8 mouse cellular contexts compared by ENCODE assay signal in the genomic region with DNA sequence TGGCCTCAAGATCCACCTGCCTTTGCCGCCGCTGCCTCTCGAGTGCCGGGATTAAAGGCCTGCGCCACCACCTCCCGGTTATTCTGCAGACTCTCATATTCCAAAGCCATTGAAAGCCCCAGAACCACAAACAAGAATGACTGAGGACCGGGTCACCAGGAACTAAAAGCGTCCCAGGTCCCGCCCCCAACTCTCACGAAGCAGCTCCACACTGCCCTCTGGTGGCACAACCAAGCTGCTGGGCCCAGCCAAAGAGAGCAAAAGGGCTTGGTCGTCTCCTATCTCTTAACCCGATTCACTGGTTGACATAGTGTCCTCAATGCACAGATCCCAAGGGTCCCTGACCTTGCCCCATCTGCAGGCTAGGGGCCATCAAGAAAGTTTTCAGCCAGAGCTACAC. TPM values are rescaled to one million over a fixed set of nuclear protein-coding genes. Genes with fewer than 3 reads are reported as not detected.
A peak's percentile ranks its signal among the peaks of the same experiment; 100 is the strongest.
DNase-seq lines count a peak whose midpoint lies in the region; ATAC-seq and TF ChIP-seq lines count a peak whose summit lies in the region.

No protein-coding gene starts in this region.

- TF ChIP-seq EP300 in CH12.LX (IDR thresholded peaks at IDR 0.05; ENCODE audit: low read length) = no peak

- H3K9ac ChIP-seq in CH12.LX (ENCODE audit: insufficient read depth, low read depth) = peak overlapping the region; percentile 29; the same call in 1 of the 2 replicates
- no peak overlapping the region for H3K9ac ChIP-seq in forebrain, embryonic 12.5 days
- H3K9ac ChIP-seq in liver, embryonic 16.5 days (ENCODE audit: low read depth, low read length) = no peak overlapping the region
- no peak overlapping the region for H3K9ac ChIP-seq in neural tube, embryonic 11.5 days (ENCODE audit: low read length)
- H3K9ac ChIP-seq in stomach, embryonic 15.5 days = no peak overlapping the region

- no peak for TF ChIP-seq POLR2A in CH12.LX (IDR thresholded peaks at IDR 0.05; ENCODE audit: low read depth, low read length)

- no peaks in the 10 kb centered on the region for H3K36me3 ChIP-seq in CH12.LX (replicated peaks in 1 of 2; ENCODE audit: control insufficient read depth in 1 of 2, insufficient read depth in 1 of 2, low read length in 1 of 2)
- H3K36me3 ChIP-seq in forebrain, embryonic 12.5 days (replicated peaks) = no peaks in the 10 kb centered on the region
- no peaks in the 10 kb centered on the region for H3K36me3 ChIP-seq in liver, embryonic 16.5 days (ENCODE audit: control insufficient read depth, insufficient read depth)
- H3K36me3 ChIP-seq in neural tube, embryonic 11.5 days (ENCODE audit: control insufficient read depth, insufficient read depth, low read length) = no peaks in the 10 kb centered on the region
- no peaks in the 10 kb centered on the region for H3K36me3 ChIP-seq in stomach, embryonic 15.5 days

- dilution Hi-C loops in CH12.LX (cut with MboI; ENCODE audit: extremely low pct_ligation_motif_present, extremely low pct_unique_long_range_greater_than_20kb, low sequenced_read_pairs) = no loop called here

- H3K4me2 ChIP-seq in CH12.LX (ENCODE audit: insufficient read depth, low read depth, poor library complexity, severe bottlenecking) = peak overlapping the region; percentile 97
- H3K4me2 ChIP-seq in forebrain, embryonic 12.5 days = peak overlapping the region; percentile 57
- peak overlapping the region; percentile 70 for H3K4me2 ChIP-seq in liver, embryonic 16.5 days (ENCODE audit: low read depth, low read length)
- peak overlapping the region; percentile 44 for H3K4me2 ChIP-seq in neural tube, embryonic 11.5 days (ENCODE audit: low read depth)
- H3K4me2 ChIP-seq in stomach, embryonic 15.5 days = peak overlapping the region; percentile 56

- peak overlapping the region; percentile 32 to 51 (median 50) for H3K4me3 ChIP-seq in CH12.LX (replicated peaks in 1 of 3; ENCODE audit: low read depth in 2 of 3, low read length in 2 of 3, poor library complexity in 1 of 3)
- H3K4me3 ChIP-seq in forebrain, embryonic 12.5 days (replicated peaks) = peak overlapping the region; percentile 29
- H3K4me3 ChIP-seq in liver, embryonic 16.5 days (ENCODE audit: low read depth, low read length) = peak overlapping the region; percentile 35
- H3K4me3 ChIP-seq in neural tube, embryonic 11.5 days (ENCODE audit: low read depth, low read length) = peak overlapping the region; percentile 23
- peak overlapping the region; percentile 36 for H3K4me3 ChIP-seq in stomach, embryonic 15.5 days (replicated peaks)

- peak; percentile 78 for TF ChIP-seq RAD21 in CH12.LX (IDR thresholded peaks at IDR 0.05; ENCODE audit: low read depth, low read length)

- intact Hi-C loops in heart, postnatal 14 days (cut with DNase I) = loop anchor here (2.0 kb wide), 2 partner anchors 44 to 70 kb away; no protein-coding TSS in a partner anchor

- WGBS in forebrain, embryonic 12.5 days = under 1% methylated on average over 12 of the region's 12 CpGs
- 0% methylated on average over 12 of the region's 12 CpGs for WGBS in liver, embryonic 16.5 days (ENCODE audit: insufficient replicate concordance)
- 1% methylated on average over 12 of the region's 12 CpGs for WGBS in neural tube, embryonic 11.5 days
- WGBS in stomach, embryonic 15.5 days = under 1% methylated on average over 12 of the region's 12 CpGs

- H3K79me2 ChIP-seq in CH12.LX (replicated peaks; ENCODE audit: control insufficient read depth, extremely low read depth, insufficient read depth, poor library complexity, severe bottlenecking) = no peaks in the 10 kb centered on the region

- no peaks in the 10 kb centered on the region for H3K9me3 ChIP-seq in CH12.LX (replicated peaks; ENCODE audit: low read length)
- H3K9me3 ChIP-seq in forebrain, embryonic 12.5 days = no peaks in the 10 kb centered on the region
- H3K9me3 ChIP-seq in liver, embryonic 16.5 days (replicated peaks; ENCODE audit: control insufficient read depth, low read length) = no peaks in the 10 kb centered on the region
- no peaks in the 10 kb centered on the region for H3K9me3 ChIP-seq in neural tube, embryonic 11.5 days (ENCODE audit: control insufficient read depth, low read length)
- no peaks in the 10 kb centered on the region for H3K9me3 ChIP-seq in stomach, embryonic 15.5 days

- in situ Hi-C loops in CH12.LX (cut with MboI; ENCODE audit: low pct_ligation_motif_present, low pct_unique_long_range_greater_than_20kb, low sequenced_read_pairs) = no loop called here

- no peak overlapping the region for H3K27ac ChIP-seq in CH12.LX (ENCODE audit: insufficient read depth, low read depth)
- no peak overlapping the region for H3K27ac ChIP-seq in forebrain, embryonic 12.5 days
- no peak overlapping the region for H3K27ac ChIP-seq in liver, embryonic 16.5 days (ENCODE audit: low read length)
- H3K27ac ChIP-seq in neural tube, embryonic 11.5 days (ENCODE audit: low read depth, low read length) = no peak overlapping the region
- peak overlapping the region; percentile 36; the same call in 1 of the 2 replicates for H3K27ac ChIP-seq in stomach, embryonic 15.5 days

- H3K4me1 ChIP-seq in CH12.LX (ENCODE audit: control insufficient read depth in 1 of 2, insufficient read depth in 2 of 2) = peaks cover 0 to 11% of the 10 kb centered on the region in 2 experiments; a peak in 2 of 4 replicates
- peaks cover 34% of the 10 kb centered on the region for H3K4me1 ChIP-seq in forebrain, embryonic 12.5 days
- H3K4me1 ChIP-seq in liver, embryonic 16.5 days (ENCODE audit: control insufficient read depth, low read depth, low read length) = peaks cover 18% of the 10 kb centered on the region
- H3K4me1 ChIP-seq in neural tube, embryonic 11.5 days (ENCODE audit: control insufficient read depth, insufficient read depth, low read length) = peaks cover 6% of the 10 kb centered on the region; the same call in 1 of the 2 replicates
- H3K4me1 ChIP-seq in stomach, embryonic 15.5 days = peaks cover 29% of the 10 kb centered on the region

- no peak for ATAC-seq in forebrain, embryonic 12.5 days (ENCODE audit: low FRiP score)
- peak; percentile 42; the same call in 1 of the 2 replicates for ATAC-seq in liver, embryonic 16.5 days (ENCODE audit: low read depth)
- no peak for ATAC-seq in neural tube, embryonic 11.5 days (ENCODE audit: insufficient read depth, low FRiP score, low TSS enrichment)
- ATAC-seq in stomach, embryonic 15.5 days (ENCODE audit: insufficient read depth, low FRiP score, low read depth) = peak; percentile 38; the same call in 1 of the 2 replicates

- H3K27me3 ChIP-seq in CH12.LX (replicated peaks) = peaks cover 80% of the 10 kb centered on the region
- H3K27me3 ChIP-seq in forebrain, embryonic 12.5 days = peaks cover 63% of the 10 kb centered on the region
- peaks cover 58% of the 10 kb centered on the region for H3K27me3 ChIP-seq in liver, embryonic 16.5 days (ENCODE audit: control insufficient read depth, insufficient read depth, low read depth, low read length)
- H3K27me3 ChIP-seq in neural tube, embryonic 11.5 days (ENCODE audit: control insufficient read depth, insufficient read depth, low read length) = peaks cover 50% of the 10 kb centered on the region
- H3K27me3 ChIP-seq in stomach, embryonic 15.5 days (replicated peaks) = peaks cover 39% of the 10 kb centered on the region

- peak; percentile 90 for DNase-seq in CH12.LX (ENCODE audit: extremely low read depth)
- peak; percentile 83 for DNase-seq in c-Kit-positive CD71-positive TER-119-positive erythroid progenitor cells, embryonic 14.5 days (ENCODE audit: low spot score)
- DNase-seq in heart, postnatal 14 days = peak; percentile 94 to 96
- peak; percentile 95 to 96 for DNase-seq in kidney, postnatal 4 days
- DNase-seq in neural tube, embryonic 11.5 days (ENCODE audit: low spot score) = peak; percentile 90

- TF ChIP-seq CTCF in CH12.LX (conservative IDR thresholded peaks at IDR 0.05 in 1 of 2, IDR thresholded peaks at IDR 0.05 in 1 of 2; ENCODE audit: low read depth in 2 of 2, low read length in 2 of 2) = peak; percentile 64 to 94

RNA-seq across cellular contexts. Expression of a gene that starts 3.9 kb away (rescaled TPM):
- total RNA-seq in CH12.LX (2012; rRNA removed) (not detected in 2 replicates), CH12.LX (2014; rRNA removed) (not detected in 2 replicates)
- polyA plus RNA-seq in CH12.LX (2012; ENCODE audit: insufficient read length, low read depth) = not detected in 2 replicates
- polyA plus RNA-seq in forebrain, embryonic 12.5 days (2016; fragmentation: Nextera tagmentation; extraction: Ambion mirVana) = 0.97 and 2.2 TPM in 2 replicates
- total RNA-seq in heart, postnatal 14 days (2021) = 1 to 10 TPM; 1.6 to 3.1 TPM
- polyA plus RNA-seq in liver, embryonic 16.5 days (2015; fragmentation: Nextera tagmentation; extraction: Ambion mirVana) = not detected in 2 replicates
- 2.0 and 2.7 TPM in 2 replicates for polyA plus RNA-seq in neural tube, embryonic 11.5 days (2014; fragmentation: Nextera tagmentation; extraction: Ambion mirVana)
- polyA plus RNA-seq in stomach, embryonic 15.5 days (2015; fragmentation: Nextera tagmentation; extraction: Ambion mirVana) = 2.8 and 3.1 TPM in 2 replicates

RNA-seq across cellular contexts. Expression of a gene that starts 14.5 kb away (rescaled TPM):
- total RNA-seq in CH12.LX (2012; rRNA removed) (0.13 TPM in 1 of 2 replicates, not detected in the other), CH12.LX (2014; rRNA removed) (not detected in 2 replicates)
- polyA plus RNA-seq in CH12.LX (2012; ENCODE audit: insufficient read length, low read depth) = not detected in 2 replicates
- polyA plus RNA-seq in forebrain, embryonic 12.5 days (2016; fragmentation: Nextera tagmentation; extraction: Ambion mirVana) = 0.24 and 0.50 TPM in 2 replicates
- total RNA-seq in heart, postnatal 14 days (2021) = 1 to 10 TPM; 3.5 to 5.1 TPM
- polyA plus RNA-seq in liver, embryonic 16.5 days (2015; fragmentation: Nextera tagmentation; extraction: Ambion mirVana) = 0.09 and 0.12 TPM in 2 replicates
- 0.20 and 0.38 TPM in 2 replicates for polyA plus RNA-seq in neural tube, embryonic 11.5 days (2014; fragmentation: Nextera tagmentation; extraction: Ambion mirVana)
- polyA plus RNA-seq in stomach, embryonic 15.5 days (2015; fragmentation: Nextera tagmentation; extraction: Ambion mirVana) = 2.4 and 4.1 TPM in 2 replicates

RNA-seq across cellular contexts. Expression of a gene that starts 24.3 kb away (rescaled TPM):
- total RNA-seq in CH12.LX (2012; rRNA removed) (not detected in 2 replicates), CH12.LX (2014; rRNA removed) (not detected in 2 replicates)
- polyA plus RNA-seq in CH12.LX (2012; ENCODE audit: insufficient read length, low read depth) = not detected in 2 replicates
- polyA plus RNA-seq in forebrain, embryonic 12.5 days (2016; fragmentation: Nextera tagmentation; extraction: Ambion mirVana) = 1.4 and 1.7 TPM in 2 replicates
- total RNA-seq in heart, postnatal 14 days (2021) = not detected
- 1.4 and 2.6 TPM in 2 replicates for polyA plus RNA-seq in liver, embryonic 16.5 days (2015; fragmentation: Nextera tagmentation; extraction: Ambion mirVana)
- polyA plus RNA-seq in neural tube, embryonic 11.5 days (2014; fragmentation: Nextera tagmentation; extraction: Ambion mirVana) = 1.4 and 2.1 TPM in 2 replicates
- polyA plus RNA-seq in stomach, embryonic 15.5 days (2015; fragmentation: Nextera tagmentation; extraction: Ambion mirVana) = 31.5 and 38.6 TPM in 2 replicates

RNA-seq across cellular contexts. Expression of a gene that starts 51.4 kb away (rescaled TPM):
- total RNA-seq in CH12.LX (2012; rRNA removed) (408 and 453 TPM in 2 replicates), CH12.LX (2014; rRNA removed) (199 and 206 TPM in 2 replicates)
- polyA plus RNA-seq in CH12.LX (2012; ENCODE audit: insufficient read length, low read depth) = 718 and 764 TPM in 2 replicates
- 393 and 406 TPM in 2 replicates for polyA plus RNA-seq in forebrain, embryonic 12.5 days (2016; fragmentation: Nextera tagmentation; extraction: Ambion mirVana)
- 10 to 100 TPM; 57.8 to 60.2 TPM for total RNA-seq in heart, postnatal 14 days (2021)
- 93.7 and 98.3 TPM in 2 replicates for polyA plus RNA-seq in liver, embryonic 16.5 days (2015; fragmentation: Nextera tagmentation; extraction: Ambion mirVana)
- 301 and 305 TPM in 2 replicates for polyA plus RNA-seq in neural tube, embryonic 11.5 days (2014; fragmentation: Nextera tagmentation; extraction: Ambion mirVana)
- polyA plus RNA-seq in stomach, embryonic 15.5 days (2015; fragmentation: Nextera tagmentation; extraction: Ambion mirVana) = 291 and 292 TPM in 2 replicates

RNA-seq across cellular contexts. Expression of a gene that starts 58.7 kb away (rescaled TPM):
- not detected in 2 replicates for total RNA-seq in CH12.LX (2012; rRNA removed)
- total RNA-seq in CH12.LX (2014; rRNA removed) = not detected in 2 replicates
- not detected in 2 replicates for polyA plus RNA-seq in CH12.LX (2012; ENCODE audit: insufficient read length, low read depth)
- not detected in 2 replicates for polyA plus RNA-seq in forebrain, embryonic 12.5 days (2016; fragmentation: Nextera tagmentation; extraction: Ambion mirVana)
- total RNA-seq in heart, postnatal 14 days (2021) = 10 to 100 TPM; 20.1 to 23.2 TPM
- polyA plus RNA-seq in liver, embryonic 16.5 days (2015; fragmentation: Nextera tagmentation; extraction: Ambion mirVana) = 0.49 and 0.90 TPM in 2 replicates
- not detected in 2 replicates for polyA plus RNA-seq in neural tube, embryonic 11.5 days (2014; fragmentation: Nextera tagmentation; extraction: Ambion mirVana)
- 10.4 and 11.2 TPM in 2 replicates for polyA plus RNA-seq in stomach, embryonic 15.5 days (2015; fragmentation: Nextera tagmentation; extraction: Ambion mirVana)

Comparison
In these comparisons a context has a peak if more than half of its experiments do, and no peak if none do; other contexts are left out.
1. H3K4me2 ChIP-seq: peak in every context shown above with its lines; median percentile 97 in CH12.LX; 70 in liver, embryonic 16.5 days; 57 in forebrain, embryonic 12.5 days; 56 in stomach, embryonic 15.5 days; 44 in neural tube, embryonic 11.5 days.
2. ATAC-seq: peak in liver, embryonic 16.5 days (single experiment) and stomach, embryonic 15.5 days (single experiment); none in forebrain, embryonic 12.5 days (single experiment) and neural tube, embryonic 11.5 days (single experiment).
3. Peak in every context shown above with its lines, with median percentiles within 50 percentile points of each other: DNase-seq and H3K4me3 ChIP-seq.